Mouse (Mus musculus): ENCODE data around the gene Jade2.

GRCm38 (mm10) chr11:51843898-51844297 lies 13.6 kb downstream of the Jade2 start:
- TF ChIP-seq CTCF (IDR thresholded peaks at IDR 0.05; ENCODE audit: borderline replicate concordance, insufficient read depth, low read depth, low read length) (no peak), POLR2A (IDR thresholded peaks at IDR 0.05; ENCODE audit: borderline replicate concordance, insufficient read depth, low read length) (no peak)

Data from cerebellum, adult 2 months (tissue).